Mouse (Mus musculus) embryonic stem cell, embryonic (primary cell): Measurements from ENCODE around the gene Olfr1163.
"Not testable (repeated sequence)": the region's sequence is repeated elsewhere in the genome, so short reads cannot be mapped to it uniquely, and the experiment has no call there.

Experiments
- CTCF ChIA-PET, 4 experiments: fragments of 300-600 bp in 2 of 4; fragments of 350-600 bp in 2 of 4; sonication (Branson Sonifier 250); formaldehyde crosslinking; loops; one replicate each; lab custom pipeline; 2022; ENCODE audit warnings: inconsistent platforms in 2 of 4; lab: Charles Lee
- POLR2A ChIA-PET, 4 experiments: fragments of 300-600 bp in 2 of 4; fragments of 350-600 bp in 2 of 4; sonication (Branson Sonifier 250); formaldehyde crosslinking; loops; one replicate each; lab custom pipeline; 2022; ENCODE audit warnings: antibody characterized with exemption in 4 of 4, inconsistent platforms in 1 of 4; lab: Charles Lee

Olfr1163 gene

DNA sequence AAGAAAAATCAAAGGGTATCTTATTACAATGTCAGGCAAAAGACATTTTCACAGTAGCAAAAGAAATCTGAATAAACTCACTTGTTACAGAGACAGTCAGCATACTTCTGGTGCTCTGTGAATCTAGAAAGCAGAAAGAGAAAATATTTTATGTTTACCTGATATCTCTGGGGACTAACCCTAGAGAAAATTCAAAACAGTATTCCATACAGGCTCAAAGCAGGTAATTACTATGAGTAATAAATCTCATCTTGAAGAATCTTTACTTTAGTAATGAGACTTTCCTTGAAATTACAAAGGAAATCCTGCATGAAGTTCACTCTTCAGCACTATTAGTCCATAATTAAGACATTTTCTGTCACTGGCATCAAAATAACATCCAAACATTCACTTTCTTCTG lies at the start of gene Olfr1163:
TSS of gene Olfr1163 (minus strand) at position 101 of the 400 bp plus-strand sequence.
- POLR2A ChIA-PET, result no interaction called here
- CTCF ChIA-PET, result no interaction called here

- POLR2A ChIA-PET, result no interaction called here
- CTCF ChIA-PET, result no interaction called here
Measured at GRCm38 (mm10) chr2:88093866-88094265, 22.2 kb upstream of the Olfr1163 start, which contains the start of gene Olfr1164. Gene Olfr1164 (minus strand): TSS chr2:88093966.

- ChIA-PET POLR2A (no interaction called here), CTCF (interaction anchor here in 1 of 4 experiments (0.6 kb wide), 1 partner anchor 314 kb away, joined by 3 read pairs; no protein-coding TSS in a partner anchor)
Measured at GRCm38 (mm10) chr2:88063587-88063986, 8.0 kb downstream of the Olfr1163 start.

DNA sequence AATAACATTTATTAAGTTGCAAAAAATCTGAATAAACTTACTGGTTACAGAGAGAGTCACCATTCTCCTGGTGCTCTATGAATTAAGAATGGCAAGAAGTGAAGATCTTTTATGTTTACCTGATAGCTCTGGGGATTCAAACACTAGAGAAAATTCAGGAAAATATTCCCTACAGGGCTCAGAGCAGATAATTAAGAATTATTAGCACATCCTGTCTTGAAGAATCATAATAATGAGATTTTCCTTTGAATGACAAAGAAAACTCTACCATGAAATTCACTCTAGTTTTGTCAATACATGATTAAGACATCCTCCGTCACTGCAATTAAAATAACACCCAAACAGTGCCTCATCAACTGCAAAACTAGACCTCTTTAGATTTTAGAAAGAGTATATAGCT lies 20.6 kb downstream of the Olfr1163 start, which contains the start of gene Olfr1162:
TSS of gene Olfr1162 (minus strand) at position 101 of the 400 bp plus-strand sequence.
- CTCF ChIA-PET, result no interaction called here
- POLR2A ChIA-PET, result no interaction called here

GRCm38 (mm10) chr2:88037599-88037998 lies 34.0 kb downstream of the Olfr1163 start, which contains the start of gene Olfr73:
Gene Olfr73 (minus strand): TSS chr2:88037699.
- ChIA-PET POLR2A (no interaction called here), CTCF (no interaction called here)

DNA sequence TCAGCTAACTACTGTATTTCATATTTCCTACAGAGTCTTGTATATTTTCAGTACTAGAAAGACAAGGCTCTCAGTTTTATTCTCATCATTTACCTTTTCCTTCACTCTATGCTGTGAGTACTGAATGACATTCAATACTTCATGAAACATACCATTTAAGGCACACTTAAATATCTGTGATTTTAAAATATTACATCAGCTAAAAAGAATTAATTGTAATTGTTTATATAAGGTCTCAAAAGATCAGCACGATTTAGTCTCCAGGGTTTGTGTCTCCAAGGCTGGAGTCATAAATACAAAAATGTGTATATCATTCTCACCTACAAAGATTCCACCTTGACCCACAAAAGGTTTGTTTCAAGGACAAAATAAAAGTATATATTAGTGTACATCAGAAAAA lies 49.2 kb downstream of the Olfr1163 start, which contains the start of gene Olfr1161:
TSS of gene Olfr1161 (plus strand) at position 301 of the 400 bp plus-strand sequence.
- POLR2A ChIA-PET, CTCF ChIA-PET: not testable (repeated sequence)
